Mouse (Mus musculus) adrenal gland, postnatal 36 days (tissue): ENCODE data around the gene Lrrc75a. TPM values are rescaled to one million over a fixed set of nuclear protein-coding genes. Genes with fewer than 3 reads are reported as not detected.

ENCODE experiments used
- DNase-seq, 2 experiments: peaks; one replicate each; pipeline ENCODE4 v3.0.0; 2021; ENCODE audit warnings: mixed read lengths in 1 of 2
- total RNA-seq, 2 experiments: library from RNA; stranded (reverse); gene quantifications; 2 replicates each; pipeline ENCODE4 v1.2.3; 2021

Lrrc75a gene
- total RNA-seq, 2 experiments from 2014 or later = 28.0 to 31.8 TPM

GRCm38 (mm10) chr11:62621586-62622283 is 26.6 kb downstream of the Lrrc75a start:
- DNase-seq = no peak

GRCm38 (mm10) chr11:62621079-62621478 is 27.2 kb downstream of the Lrrc75a start:
- no peak for DNase-seq

- DNase-seq = no peak
Observed at GRCm38 (mm10) chr11:62615456-62615855, 32.9 kb downstream of the Lrrc75a start.

- no peak for DNase-seq
Observed at GRCm38 (mm10) chr11:62614876-62615410, 33.4 kb downstream of the Lrrc75a start.

- DNase-seq = peak; percentile 93 to 95
Observed at GRCm38 (mm10) chr11:62613657-62614365, 34.5 kb downstream of the Lrrc75a start.

GRCm38 (mm10) chr11:62612604-62613003 is 35.7 kb downstream of the Lrrc75a start:
- DNase-seq = no peak

GRCm38 (mm10) chr11:62610304-62610703 is 38.0 kb downstream of the Lrrc75a start:
- DNase-seq = no peak

- DNase-seq = no peak
Observed at GRCm38 (mm10) chr11:62608826-62609675, 39.3 kb downstream of the Lrrc75a start.

- no peak for DNase-seq
Observed at GRCm38 (mm10) chr11:62607952-62608201, 40.4 kb downstream of the Lrrc75a start.

GRCm38 (mm10) chr11:62607170-62607951 is 41.0 kb downstream of the Lrrc75a start:
- no peak for DNase-seq

- DNase-seq = no peak
Observed at GRCm38 (mm10) chr11:62606299-62607169, 41.8 kb downstream of the Lrrc75a start.

GRCm38 (mm10) chr11:62605619-62606298 is 42.6 kb downstream of the Lrrc75a start:
- DNase-seq = no peak

- DNase-seq = no peak
Observed at GRCm38 (mm10) chr11:62604886-62605618, 43.3 kb downstream of the Lrrc75a start.

GRCm38 (mm10) chr11:62604123-62604706 is 44.1 kb downstream of the Lrrc75a start:
- no peak for DNase-seq

GRCm38 (mm10) chr11:62603312-62604056 is 44.8 kb downstream of the Lrrc75a start:
- DNase-seq = peak in 1 of 2 experiments; percentile 30

GRCm38 (mm10) chr11:62602619-62603311 is 45.6 kb downstream of the Lrrc75a start:
- peak; percentile 97 to 98 for DNase-seq

GRCm38 (mm10) chr11:62601732-62602618 is 46.3 kb downstream of the Lrrc75a start:
- no peak for DNase-seq
